Mouse (Mus musculus) hindbrain, embryonic 12.5 days (tissue): Measurements from ENCODE around the gene Olfr1440. TPM values are rescaled to one million over a fixed set of nuclear protein-coding genes. Genes with fewer than 3 reads are reported as not detected.

Experiments used
- ATAC-seq: fragments of 200-750 bp; cut with Nextera tagmentation; 2 replicates; pipeline ENCODE4 v1.8.0; 2017; ENCODE audit warnings: moderate TSS enrichment; ENCODE audit not compliant: low FRiP score
- H3K27ac ChIP-seq: fragments of 300-500 bp; sonication (generic); 2 replicates; pipeline ENCODE4 v1.5.1; 2016; ENCODE audit warnings: mild to moderate bottlenecking
- H3K27me3 ChIP-seq: fragments of 300-500 bp; sonication (generic); 2 replicates; pipeline ENCODE4 v1.6.1; 2016; ENCODE audit warnings: mild to moderate bottlenecking
- H3K36me3 ChIP-seq: fragments of 300-500 bp; sonication (generic); 2 replicates; pipeline ENCODE4 v1.6.1; 2016; ENCODE audit warnings: mild to moderate bottlenecking
- H3K4me1 ChIP-seq: fragments of 300-500 bp; sonication (generic); 2 replicates; pipeline ENCODE4 v1.6.1; 2016
- H3K4me2 ChIP-seq: fragments of 300-500 bp; sonication (generic); replicated peaks from 2 replicates; pipeline ENCODE4 v1.6.1; 2016; ENCODE audit warnings: mild to moderate bottlenecking
- H3K4me3 ChIP-seq: fragments of 300-500 bp; sonication (generic); 2 replicates; pipeline ENCODE4 v1.5.1; 2016; ENCODE audit warnings: mild to moderate bottlenecking
- H3K9ac ChIP-seq: fragments of 300-500 bp; sonication (generic); 2 replicates; pipeline ENCODE4 v1.6.1; 2016; ENCODE audit warnings: mild to moderate bottlenecking, moderate library complexity
- H3K9me3 ChIP-seq: fragments of 300-500 bp; sonication (generic); replicated peaks from 2 replicates; pipeline ENCODE4 v1.6.1; 2016; ENCODE audit warnings: mild to moderate bottlenecking
- WGBS: fragments of 180-500 bp; shearing (Covaris S2); methylation state at CpG from one replicate; pipeline ENCODE4 v1.1.7; 2016; 5-methylcytosine and 5-hydroxymethylcytosine counted together
- polyA plus RNA-seq: library from polyadenylated mRNA; unstranded; fragments of >200 nt; fragmentation: Nextera tagmentation; extraction: Ambion mirVana; gene quantifications from 2 replicates; pipeline ENCODE4 v1.2.1, GENCODE M21; 2016

Olfr1440 gene
- not detected in 2 replicates for polyA plus RNA-seq

DNA sequence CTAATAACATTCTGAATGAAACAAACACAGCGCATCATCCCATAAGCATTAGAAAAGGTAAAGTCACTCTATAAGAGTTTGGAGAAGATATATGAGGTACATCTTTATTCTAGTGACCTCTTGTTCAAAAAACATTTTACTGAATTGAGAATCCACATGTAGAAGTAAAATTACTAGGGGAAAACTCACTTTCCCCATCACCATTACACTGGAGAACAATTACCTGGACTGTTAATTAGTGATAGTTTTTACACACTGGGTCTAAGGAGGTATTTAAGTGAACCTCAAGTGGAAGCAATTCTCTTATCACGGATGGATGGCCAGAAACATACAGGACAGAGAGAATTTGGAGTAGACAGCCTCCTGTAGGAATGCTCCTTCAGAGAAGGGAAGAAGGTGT is at the start of gene Olfr1440:
TSS of gene Olfr1440 (plus strand) at position 301 of the 400 bp plus-strand sequence.
- no peaks in the 10 kb centered on the region for H3K4me1 ChIP-seq
- no peak for ATAC-seq
- no peak within 1 kb of the TSS for H3K4me2 ChIP-seq
- WGBS = 91% methylated on average over 2 of the region's 2 CpGs
- H3K4me3 ChIP-seq = no peak within 1 kb of the TSS
- H3K36me3 ChIP-seq = no peaks in the 10 kb centered on the region
- no peak within 1 kb of the TSS for H3K9ac ChIP-seq
- H3K27ac ChIP-seq = no peak within 1 kb of the TSS
- H3K9me3 ChIP-seq = no peaks in the 10 kb centered on the region
- H3K27me3 ChIP-seq = no peaks in the 10 kb centered on the region

DNA sequence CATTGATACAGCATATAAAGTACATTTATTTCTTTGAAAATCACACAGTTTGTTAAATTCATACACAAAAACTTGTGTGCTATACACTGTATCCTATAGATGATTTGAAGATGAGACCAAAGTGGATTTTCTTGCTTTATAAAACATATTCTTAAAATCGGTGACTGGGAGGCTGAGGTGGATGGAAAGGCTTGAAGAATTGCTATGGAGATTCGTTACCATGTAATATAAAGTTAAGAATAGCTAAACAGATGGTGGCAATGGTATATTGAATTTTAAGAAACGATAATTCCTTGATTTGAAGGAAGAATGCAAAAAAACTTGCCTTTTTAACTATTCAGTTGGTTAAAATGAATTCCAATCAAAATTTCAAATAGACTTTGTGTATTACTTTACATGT is 14.1 kb upstream of the Olfr1440 start:
- no peaks in the 10 kb centered on the region for H3K4me1 ChIP-seq
- no peaks in the 10 kb centered on the region for H3K27me3 ChIP-seq
- H3K4me2 ChIP-seq = no peak overlapping the region
- no peaks in the 10 kb centered on the region for H3K36me3 ChIP-seq
- no peak for ATAC-seq
- H3K9me3 ChIP-seq = no peaks in the 10 kb centered on the region
- 81% methylated on average over 3 of the region's 3 CpGs for WGBS
- no peak overlapping the region for H3K27ac ChIP-seq
- H3K4me3 ChIP-seq = no peak overlapping the region
- H3K9ac ChIP-seq = no peak overlapping the region

GRCm38 (mm10) chr19:12374465-12375025 is 12.5 kb upstream of the Olfr1440 start:
- no peak overlapping the region for H3K9ac ChIP-seq
- no peaks in the 10 kb centered on the region for H3K4me1 ChIP-seq
- no peak overlapping the region for H3K4me2 ChIP-seq
- no peak for ATAC-seq
- no peaks in the 10 kb centered on the region for H3K9me3 ChIP-seq
- no peak overlapping the region for H3K27ac ChIP-seq
- no peaks in the 10 kb centered on the region for H3K36me3 ChIP-seq
- WGBS = 80% methylated on average over 2 of the region's 2 CpGs
- H3K27me3 ChIP-seq = no peaks in the 10 kb centered on the region
- no peak overlapping the region for H3K4me3 ChIP-seq

DNA sequence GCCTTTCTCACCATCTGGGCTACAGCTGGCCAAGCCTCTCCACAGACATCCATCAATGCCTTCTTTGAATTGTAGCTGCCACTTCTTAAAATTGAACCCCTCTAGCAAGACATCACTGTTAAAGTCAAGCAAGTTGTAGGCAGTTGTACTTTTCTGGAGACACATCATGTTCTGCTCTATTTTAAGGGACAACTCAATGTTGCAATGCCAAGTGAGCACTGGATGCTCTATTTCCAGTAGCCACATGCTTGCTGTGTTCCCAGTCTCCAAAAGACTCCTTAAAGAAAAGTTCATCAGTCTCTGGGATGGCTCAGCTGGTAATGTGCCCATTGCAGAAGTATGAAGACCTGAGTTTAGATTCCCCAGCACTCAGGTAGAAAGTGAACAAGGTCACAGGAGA is 26.7 kb downstream of the Olfr1440 start:
- no peak overlapping the region for H3K4me3 ChIP-seq
- H3K36me3 ChIP-seq = no peaks in the 10 kb centered on the region
- H3K4me1 ChIP-seq = no peaks in the 10 kb centered on the region
- no peak overlapping the region for H3K9ac ChIP-seq
- H3K27ac ChIP-seq = no peak overlapping the region
- ATAC-seq = no peak
- no peak overlapping the region for H3K4me2 ChIP-seq
- H3K27me3 ChIP-seq = no peaks in the 10 kb centered on the region
- H3K9me3 ChIP-seq = no peaks in the 10 kb centered on the region

DNA sequence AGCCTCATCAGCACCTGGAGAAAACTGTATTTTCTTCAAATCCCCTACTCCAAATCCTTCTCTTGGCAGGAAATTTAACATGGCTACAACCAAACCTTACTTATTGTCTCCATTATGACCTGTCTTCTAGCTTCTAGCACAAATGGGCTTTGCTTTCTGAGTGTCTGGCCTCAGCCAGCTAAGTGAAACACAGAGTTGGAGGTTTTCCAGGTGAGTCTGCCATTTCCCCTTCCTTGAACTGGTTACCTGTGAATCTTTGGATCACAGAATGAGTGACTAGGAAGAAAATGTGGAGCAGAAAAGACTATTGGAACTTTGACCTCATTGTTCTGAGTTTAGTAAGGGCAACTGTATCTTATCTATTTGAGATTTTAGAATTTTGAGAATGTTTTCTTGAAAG is 30.3 kb downstream of the Olfr1440 start, which contains the start of gene Olfr1441:
TSS of gene Olfr1441 (plus strand) at position 73 of the 400 bp plus-strand sequence.
- Histone ChIP-seq H3K9ac (no peak within 1 kb of the TSS), H3K9me3 (no peaks in the 10 kb centered on the region), H3K4me3 (no peak within 1 kb of the TSS), H3K27me3 (no peaks in the 10 kb centered on the region), H3K36me3 (no peaks in the 10 kb centered on the region), H3K4me1 (no peaks in the 10 kb centered on the region), H3K27ac (no peak within 1 kb of the TSS), H3K4me2 (no peak within 1 kb of the TSS)
- ATAC-seq = no peak

DNA sequence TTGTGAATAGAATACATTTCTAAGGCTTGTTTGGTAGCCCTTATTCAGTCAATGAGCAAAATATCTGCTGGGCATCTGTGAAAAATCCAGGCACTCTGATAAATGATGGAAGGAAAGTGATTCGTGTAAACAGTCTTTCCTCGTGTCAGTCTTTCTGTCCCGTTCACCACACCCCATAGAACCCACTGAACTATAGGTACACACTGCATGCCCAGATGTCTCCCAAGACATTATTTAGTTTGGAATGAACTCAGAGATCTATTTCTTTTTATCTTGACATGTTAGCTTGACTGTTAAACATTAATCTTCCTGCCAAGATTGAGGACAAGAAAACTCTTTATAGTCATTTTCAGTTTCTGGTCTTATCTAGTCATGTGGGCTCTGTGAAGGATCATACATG is 31.2 kb downstream of the Olfr1440 start:
- H3K4me1 ChIP-seq = no peaks in the 10 kb centered on the region
- no peaks in the 10 kb centered on the region for H3K9me3 ChIP-seq
- 86% methylated on average over 3 of the region's 3 CpGs for WGBS
- H3K4me2 ChIP-seq = no peak overlapping the region
- H3K36me3 ChIP-seq = no peaks in the 10 kb centered on the region
- ATAC-seq = no peak
- H3K4me3 ChIP-seq = no peak overlapping the region
- H3K27ac ChIP-seq = no peak overlapping the region
- no peak overlapping the region for H3K9ac ChIP-seq
- H3K27me3 ChIP-seq = no peaks in the 10 kb centered on the region

- Histone ChIP-seq H3K36me3 (no peaks in the 10 kb centered on the region), H3K4me1 (no peaks in the 10 kb centered on the region), H3K27me3 (no peaks in the 10 kb centered on the region), H3K4me3 (no peak overlapping the region), H3K4me2 (no peak overlapping the region), H3K27ac (no peak overlapping the region), H3K9me3 (no peaks in the 10 kb centered on the region), H3K9ac (no peak overlapping the region)
- 79% methylated on average over 6 of the region's 6 CpGs for WGBS
- ATAC-seq = no peak
Observed at GRCm38 (mm10) chr19:12420555-12420954, 33.5 kb downstream of the Olfr1440 start.

- Histone ChIP-seq H3K27ac (no peak overlapping the region), H3K27me3 (no peaks in the 10 kb centered on the region), H3K4me3 (no peak overlapping the region), H3K4me2 (no peak overlapping the region), H3K36me3 (no peaks in the 10 kb centered on the region), H3K4me1 (no peaks in the 10 kb centered on the region), H3K9ac (no peak overlapping the region), H3K9me3 (no peaks in the 10 kb centered on the region)
- WGBS = 80% methylated on average over 1 of the region's 1 CpGs
- ATAC-seq = no peak
Observed at GRCm38 (mm10) chr19:12421680-12422079, 34.6 kb downstream of the Olfr1440 start.

DNA sequence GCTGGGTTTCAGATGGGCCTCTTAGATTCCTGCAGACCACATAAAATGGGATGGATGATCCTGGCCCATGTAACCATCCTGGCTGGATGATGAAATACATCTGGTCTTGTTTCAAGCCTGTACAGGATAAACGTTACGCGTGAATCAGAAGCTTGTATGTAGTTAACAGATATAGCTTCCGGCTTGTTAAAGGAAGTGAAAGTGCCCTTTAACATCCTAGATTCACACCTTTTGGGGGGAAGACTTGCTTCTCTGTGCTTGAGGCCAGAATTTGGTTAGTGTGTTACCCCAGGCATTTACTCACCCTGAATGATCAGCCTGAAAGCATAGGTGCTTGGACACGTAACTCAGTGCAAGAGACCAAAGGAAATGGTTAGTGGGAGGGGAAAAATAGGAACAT is 40.0 kb downstream of the Olfr1440 start:
- 96% methylated on average over 5 of the region's 5 CpGs for WGBS
- H3K4me1 ChIP-seq = no peaks in the 10 kb centered on the region
- H3K9me3 ChIP-seq = no peaks in the 10 kb centered on the region
- no peak overlapping the region for H3K9ac ChIP-seq
- H3K4me2 ChIP-seq = no peak overlapping the region
- no peaks in the 10 kb centered on the region for H3K36me3 ChIP-seq
- H3K27me3 ChIP-seq = no peaks in the 10 kb centered on the region
- no peak overlapping the region for H3K27ac ChIP-seq
- H3K4me3 ChIP-seq = no peak overlapping the region
- no peak for ATAC-seq

GRCm38 (mm10) chr19:12427605-12428004 is 40.5 kb downstream of the Olfr1440 start, which contains the start of gene Pfpl:
TSS of gene Pfpl (plus strand) at chr19:12427905.
- 95% methylated on average over 6 of the region's 6 CpGs for WGBS
- Histone ChIP-seq H3K4me3 (no peak within 1 kb of the TSS), H3K27me3 (no peaks in the 10 kb centered on the region), H3K4me1 (no peaks in the 10 kb centered on the region), H3K27ac (no peak within 1 kb of the TSS), H3K4me2 (no peak within 1 kb of the TSS), H3K9ac (no peak within 1 kb of the TSS), H3K36me3 (no peaks in the 10 kb centered on the region), H3K9me3 (no peaks in the 10 kb centered on the region)
- no peak for ATAC-seq

DNA sequence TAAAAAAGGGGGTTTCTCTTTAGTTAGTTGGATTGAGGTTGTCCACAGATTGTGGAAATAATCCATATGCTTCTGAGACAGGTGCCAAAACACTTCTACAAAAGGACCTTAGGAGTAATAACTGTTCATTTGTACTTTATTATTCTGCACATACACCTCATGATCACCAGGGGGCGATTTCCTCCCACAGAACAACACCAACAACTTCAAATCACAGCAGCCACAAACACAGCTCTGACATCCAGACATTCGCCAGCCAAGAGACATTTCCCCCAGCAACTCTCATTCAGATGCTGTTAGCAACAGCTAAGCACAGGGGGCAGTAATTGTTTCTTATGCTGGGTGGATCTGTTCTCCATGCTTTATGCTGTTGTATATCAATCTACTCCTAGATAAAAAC is 46.0 kb downstream of the Olfr1440 start:
- no peaks in the 10 kb centered on the region for H3K36me3 ChIP-seq
- 4% methylated on average over 2 of the region's 2 CpGs for WGBS
- H3K4me2 ChIP-seq = no peak overlapping the region
- H3K9me3 ChIP-seq = no peaks in the 10 kb centered on the region
- no peak overlapping the region for H3K27ac ChIP-seq
- H3K4me3 ChIP-seq = no peak overlapping the region
- no peaks in the 10 kb centered on the region for H3K27me3 ChIP-seq
- no peaks in the 10 kb centered on the region for H3K4me1 ChIP-seq
- peak; percentile 67 for ATAC-seq
- H3K9ac ChIP-seq = no peak overlapping the region

DNA sequence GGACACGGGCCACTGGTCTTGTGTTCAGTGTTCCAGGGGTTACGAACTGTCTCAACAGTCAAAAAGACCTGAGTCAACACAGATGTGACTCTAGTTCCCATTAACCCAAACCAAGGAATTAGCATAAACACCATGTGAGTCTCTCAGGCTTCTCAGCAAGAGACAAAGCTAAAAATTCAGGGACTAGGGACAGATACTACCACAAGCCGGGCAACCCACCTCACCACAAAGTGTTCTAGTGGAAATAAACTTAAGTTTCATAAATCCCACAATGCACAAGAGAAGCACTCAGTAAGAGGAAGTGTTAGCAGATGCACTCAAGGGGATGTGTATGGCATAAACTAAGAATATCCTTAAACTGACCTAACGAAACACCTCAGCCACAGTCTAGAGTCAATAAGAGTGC is 47.9 kb downstream of the Olfr1440 start:
- Histone ChIP-seq H3K4me1 (no peaks in the 10 kb centered on the region), H3K27ac (no peak overlapping the region), H3K36me3 (no peaks in the 10 kb centered on the region), H3K27me3 (no peaks in the 10 kb centered on the region), H3K4me2 (no peak overlapping the region), H3K9me3 (no peaks in the 10 kb centered on the region), H3K4me3 (no peak overlapping the region), H3K9ac (no peak overlapping the region)
- 84% methylated on average over 4 of the region's 4 CpGs for WGBS
- ATAC-seq = no peak

GRCm38 (mm10) chr19:12435750-12436524 is 48.9 kb downstream of the Olfr1440 start:
- Histone ChIP-seq H3K27me3 (no peaks in the 10 kb centered on the region), H3K4me1 (no peaks in the 10 kb centered on the region), H3K9me3 (no peaks in the 10 kb centered on the region), H3K4me2 (no peak overlapping the region), H3K27ac (no peak overlapping the region), H3K36me3 (no peaks in the 10 kb centered on the region), H3K4me3 (no peak overlapping the region), H3K9ac (no peak overlapping the region)
- WGBS = 84% methylated on average over 4 of the region's 4 CpGs
- ATAC-seq = no peak
